Mouse (Mus musculus) forebrain, embryonic 10.5 days (tissue): ENCODE measurements at regions not wholly inside any gene's neighbourhood (a gene's known extent, or its start where the extent isn't known, plus 50 kb on each side); places are given as distances from the start of the nearest gene placed in this dataset.

Experiments
- DNase-seq: peaks from one replicate; pipeline ENCODE4 v3.0.0-alpha.2; 2017; ENCODE audit warnings: low spot score; ENCODE audit errors: extremely low spot score
- H3K27ac ChIP-seq: fragments of 300-500 bp; sonication (generic); 2 replicates; pipeline ENCODE4 v1.5.1; 2016; ENCODE audit warnings: mild to moderate bottlenecking
- H3K27me3 ChIP-seq: fragments of 300-500 bp; sonication (generic); 2 replicates; pipeline ENCODE4 v1.6.1; 2016; ENCODE audit warnings: mild to moderate bottlenecking; ENCODE audit not compliant: poor library complexity, severe bottlenecking
- H3K36me3 ChIP-seq: fragments of 300-500 bp; sonication (generic); replicated peaks from 2 replicates; pipeline ENCODE4 v1.6.1; 2016; ENCODE audit warnings: mild to moderate bottlenecking, moderate library complexity
- H3K4me1 ChIP-seq: fragments of 300-500 bp; sonication (generic); 2 replicates; pipeline ENCODE4 v1.6.1; 2016
- H3K4me3 ChIP-seq: fragments of 300-500 bp; sonication (generic); 2 replicates; pipeline ENCODE4 v1.5.1; 2016; ENCODE audit warnings: mild to moderate bottlenecking, moderate library complexity
- H3K9me3 ChIP-seq: fragments of 300-500 bp; sonication (generic); 2 replicates; pipeline ENCODE4 v1.6.1; 2016; ENCODE audit warnings: mild to moderate bottlenecking, moderate library complexity
- WGBS: fragments of 180-500 bp; shearing (Covaris S2); methylation state at CpG from one replicate; pipeline ENCODE4 v1.1.7; 2016; 5-methylcytosine and 5-hydroxymethylcytosine counted together

GRCm38 (mm10) chr4:127675745-127676315, 294.9 kb downstream of the CK137956 start:
- H3K36me3 ChIP-seq: no peaks in the 10 kb centered on the region
- H3K27me3 ChIP-seq: no peaks in the 10 kb centered on the region
- WGBS: 80% methylated on average over 16 of the region's 16 CpGs
- DNase-seq: no peak
- 0 out of 2 replicates have a peak, but pooled peaks cover 3% of the 10 kb centered on the region for H3K4me1 ChIP-seq
- no peak overlapping the region for H3K4me3 ChIP-seq
- no peak overlapping the region for H3K27ac ChIP-seq
- H3K9me3 ChIP-seq: no peaks in the 10 kb centered on the region

GRCm38 (mm10) chr4:127659950-127660349, 302.0 kb upstream of the Gjb5 start:
- no peak for DNase-seq
- no peak overlapping the region for H3K4me3 ChIP-seq
- H3K36me3 ChIP-seq: no peaks in the 10 kb centered on the region
- H3K27ac ChIP-seq: no peak overlapping the region
- H3K9me3 ChIP-seq: no peaks in the 10 kb centered on the region
- 100% methylated on average over 1 of the region's 1 CpGs for WGBS
- H3K4me1 ChIP-seq: no peaks in the 10 kb centered on the region
- H3K27me3 ChIP-seq: no peaks in the 10 kb centered on the region

- H3K4me1 ChIP-seq: no peaks in the 10 kb centered on the region; the same call in 1 of the 2 replicates
- no peaks in the 10 kb centered on the region for H3K27me3 ChIP-seq
- no peaks in the 10 kb centered on the region for H3K9me3 ChIP-seq
- no peak overlapping the region for H3K4me3 ChIP-seq
- no peak overlapping the region for H3K27ac ChIP-seq
- WGBS: 80% methylated on average over 5 of the region's 5 CpGs
- no peak for DNase-seq
- no peaks in the 10 kb centered on the region for H3K36me3 ChIP-seq
Observed at GRCm38 (mm10) chr4:127651601-127652000, 293.6 kb upstream of the Gjb5 start.

- H3K36me3 ChIP-seq: no peaks in the 10 kb centered on the region
- no peaks in the 10 kb centered on the region; the same call in 1 of the 2 replicates for H3K4me1 ChIP-seq
- no peak overlapping the region for H3K27ac ChIP-seq
- DNase-seq: no peak
- no peaks in the 10 kb centered on the region for H3K27me3 ChIP-seq
- H3K9me3 ChIP-seq: no peaks in the 10 kb centered on the region
- 81% methylated on average over 5 of the region's 5 CpGs for WGBS
- no peak overlapping the region for H3K4me3 ChIP-seq
Observed at GRCm38 (mm10) chr4:127648011-127648410, 290.0 kb upstream of the Gjb5 start.

GRCm38 (mm10) chr4:127647189-127647588, 289.2 kb upstream of the Gjb5 start:
- Histone ChIP-seq H3K4me3 (no peak overlapping the region), H3K27me3 (no peaks in the 10 kb centered on the region), H3K27ac (no peak overlapping the region), H3K36me3 (no peaks in the 10 kb centered on the region), H3K4me1 (no peaks in the 10 kb centered on the region; the same call in 1 of the 2 replicates), H3K9me3 (no peaks in the 10 kb centered on the region)
- no peak for DNase-seq
- 93% methylated on average over 8 of the region's 8 CpGs for WGBS

- no peaks in the 10 kb centered on the region for H3K27me3 ChIP-seq
- 52% methylated on average over 14 of the region's 14 CpGs for WGBS
- peak; percentile 70 for DNase-seq
- H3K9me3 ChIP-seq: no peaks in the 10 kb centered on the region
- no peaks in the 10 kb centered on the region for H3K36me3 ChIP-seq
- peak overlapping the region; percentile 93 for H3K27ac ChIP-seq
- H3K4me3 ChIP-seq: no peak overlapping the region
- H3K4me1 ChIP-seq: peaks cover 40% of the 10 kb centered on the region
Observed at GRCm38 (mm10) chr4:127640251-127641085, 282.5 kb upstream of the Gjb5 start.

GRCm38 (mm10) chr4:127639765-127640164, 281.8 kb upstream of the Gjb5 start:
- H3K27ac ChIP-seq: peak overlapping the region; percentile 93
- no peak overlapping the region for H3K4me3 ChIP-seq
- H3K9me3 ChIP-seq: no peaks in the 10 kb centered on the region
- no peaks in the 10 kb centered on the region for H3K36me3 ChIP-seq
- H3K27me3 ChIP-seq: no peaks in the 10 kb centered on the region
- H3K4me1 ChIP-seq: peaks cover 40% of the 10 kb centered on the region
- WGBS: 84% methylated on average over 3 of the region's 3 CpGs
- no peak for DNase-seq

- H3K9me3 ChIP-seq: no peaks in the 10 kb centered on the region
- H3K27me3 ChIP-seq: no peaks in the 10 kb centered on the region
- 49% methylated on average over 11 of the region's 11 CpGs for WGBS
- peaks cover 40% of the 10 kb centered on the region for H3K4me1 ChIP-seq
- no peaks in the 10 kb centered on the region for H3K36me3 ChIP-seq
- peak overlapping the region; percentile 67 for H3K27ac ChIP-seq
- no peak for DNase-seq
- no peak overlapping the region for H3K4me3 ChIP-seq
Observed at GRCm38 (mm10) chr4:127636934-127637333, 279.0 kb upstream of the Gjb5 start.

GRCm38 (mm10) chr4:127635262-127635661, 277.3 kb upstream of the Gjb5 start:
- no peaks in the 10 kb centered on the region for H3K36me3 ChIP-seq
- no peak for DNase-seq
- peaks cover 23% of the 10 kb centered on the region for H3K4me1 ChIP-seq
- no peak overlapping the region for H3K27ac ChIP-seq
- H3K4me3 ChIP-seq: no peak overlapping the region
- no peaks in the 10 kb centered on the region for H3K9me3 ChIP-seq
- WGBS: 89% methylated on average over 8 of the region's 8 CpGs
- no peaks in the 10 kb centered on the region for H3K27me3 ChIP-seq

GRCm38 (mm10) chr4:127619870-127620269, 261.9 kb upstream of the Gjb5 start:
- no peaks in the 10 kb centered on the region for H3K4me1 ChIP-seq
- H3K27me3 ChIP-seq: no peaks in the 10 kb centered on the region
- H3K27ac ChIP-seq: no peak overlapping the region
- no peaks in the 10 kb centered on the region for H3K36me3 ChIP-seq
- DNase-seq: peak; percentile 25
- H3K9me3 ChIP-seq: no peaks in the 10 kb centered on the region
- no peak overlapping the region for H3K4me3 ChIP-seq
- 8% methylated on average over 14 of the region's 14 CpGs for WGBS

GRCm38 (mm10) chr4:127612761-127613160, 254.8 kb upstream of the Gjb5 start:
- Histone ChIP-seq H3K27ac (no peak overlapping the region), H3K9me3 (no peaks in the 10 kb centered on the region), H3K4me1 (no peaks in the 10 kb centered on the region), H3K4me3 (no peak overlapping the region), H3K27me3 (no peaks in the 10 kb centered on the region), H3K36me3 (no peaks in the 10 kb centered on the region)
- no peak for DNase-seq
- 58% methylated on average over 8 of the region's 8 CpGs for WGBS

GRCm38 (mm10) chr4:127600919-127601318, 242.9 kb upstream of the Gjb5 start:
- 82% methylated on average over 8 of the region's 8 CpGs for WGBS
- Histone ChIP-seq H3K4me1 (no peaks in the 10 kb centered on the region), H3K9me3 (no peaks in the 10 kb centered on the region), H3K27me3 (no peaks in the 10 kb centered on the region), H3K4me3 (no peak overlapping the region), H3K36me3 (no peaks in the 10 kb centered on the region), H3K27ac (no peak overlapping the region)
- no peak for DNase-seq

GRCm38 (mm10) chr4:127598610-127599009, 240.6 kb upstream of the Gjb5 start:
- 82% methylated on average over 3 of the region's 3 CpGs for whole genome bisulfite sequencing
- DNase-seq: no peak
- Histone ChIP-seq H3K4me1 (no peaks in the 10 kb centered on the region), H3K9me3 (no peaks in the 10 kb centered on the region), H3K27me3 (no peaks in the 10 kb centered on the region), H3K36me3 (no peaks in the 10 kb centered on the region), H3K4me3 (no peak overlapping the region), H3K27ac (no peak overlapping the region)
